Mouse (Mus musculus) midbrain, embryonic 16.5 days (tissue): ENCODE data around the gene Ccdc106. TPM values are rescaled to one million over a fixed set of nuclear protein-coding genes. Genes with fewer than 3 reads are reported as not detected.
"Not testable (repeated sequence)": the region's sequence is repeated elsewhere in the genome, so short reads cannot be mapped to it uniquely, and the experiment has no call there.

Experiments
- ATAC-seq: fragments of 200-750 bp; cut with Nextera tagmentation; 2 replicates; pipeline ENCODE4 v1.8.0; 2017; ENCODE audit warnings: moderate TSS enrichment
- H3K27ac ChIP-seq: fragments of 300-500 bp; sonication (generic); 2 replicates; pipeline ENCODE4 v1.5.1; 2014; ENCODE audit warnings: mild to moderate bottlenecking, low read length, mixed read lengths
- H3K27me3 ChIP-seq: fragments of 300-500 bp; sonication (generic); 2 replicates; pipeline ENCODE4 v1.6.1; 2014; ENCODE audit warnings: low read depth, low read length, mixed read lengths; ENCODE audit not compliant: control insufficient read depth, insufficient read depth
- H3K36me3 ChIP-seq: fragments of 300-500 bp; sonication (generic); 2 replicates; pipeline ENCODE4 v1.6.1; 2014; ENCODE audit warnings: mild to moderate bottlenecking, low read length, moderate library complexity, mixed read lengths; ENCODE audit not compliant: control insufficient read depth, insufficient read depth
- H3K4me1 ChIP-seq: fragments of 300-500 bp; sonication (generic); 2 replicates; pipeline ENCODE4 v1.6.1; 2014; ENCODE audit warnings: mild to moderate bottlenecking, low read length, mixed read lengths; ENCODE audit not compliant: control insufficient read depth, insufficient read depth
- H3K4me2 ChIP-seq: fragments of 300-500 bp; sonication (generic); 2 replicates; pipeline ENCODE4 v1.6.1; 2014; ENCODE audit warnings: mild to moderate bottlenecking, low read length, mixed read lengths
- H3K4me3 ChIP-seq: fragments of 300-500 bp; sonication (generic); 2 replicates; pipeline ENCODE4 v1.5.1; 2014; ENCODE audit warnings: low read depth, mild to moderate bottlenecking, low read length, moderate library complexity, mixed read lengths
- H3K9ac ChIP-seq: fragments of 300-500 bp; sonication (generic); 2 replicates; pipeline ENCODE4 v1.6.1; 2014; ENCODE audit warnings: low read depth, low read length, mixed read lengths
- H3K9me3 ChIP-seq: fragments of 300-500 bp; sonication (generic); replicated peaks from 2 replicates; pipeline ENCODE4 v1.6.1; 2014; ENCODE audit warnings: mild to moderate bottlenecking, low read length, mixed read lengths; ENCODE audit not compliant: control insufficient read depth, poor library complexity, severe bottlenecking
- WGBS: fragments of 180-500 bp; shearing (Covaris S2); extraction: QIAGEN DNeasy Blood & Tissue Kit; methylation state at CpG from one replicate; pipeline ENCODE4 v1.1.7; 2014; 5-methylcytosine and 5-hydroxymethylcytosine counted together
- polyA plus RNA-seq: library from polyadenylated mRNA; unstranded; fragments of >200 nt; fragmentation: Nextera tagmentation; extraction: Ambion mirVana; gene quantifications from 2 replicates; pipeline ENCODE4 v1.2.1, GENCODE M21; 2015

Ccdc106 gene
- polyA plus RNA-seq, 1 experiment from 2014 or later: 73.1 TPM

GRCm38 (mm10) chr7:5060944-5061773 lies 40.8 kb downstream of the Ccdc106 start:
- H3K9ac ChIP-seq: peak overlapping the region; percentile 84
- 0 out of 2 replicates have a peak, but pooled peaks cover under 1% of the 10 kb centered on the region for H3K36me3 ChIP-seq
- peak overlapping the region; percentile 99 for H3K27ac ChIP-seq
- peak overlapping the region; percentile 61 for H3K4me3 ChIP-seq
- no peaks in the 10 kb centered on the region for H3K9me3 ChIP-seq
- under 1% methylated on average over 60 of the region's 60 CpGs for WGBS
- peaks cover 52% of the 10 kb centered on the region for H3K4me1 ChIP-seq
- peak; percentile 91 for ATAC-seq
- peak overlapping the region; percentile 83 for H3K4me2 ChIP-seq
- no peaks in the 10 kb centered on the region; the same call in 1 of the 2 replicates for H3K27me3 ChIP-seq

DNA sequence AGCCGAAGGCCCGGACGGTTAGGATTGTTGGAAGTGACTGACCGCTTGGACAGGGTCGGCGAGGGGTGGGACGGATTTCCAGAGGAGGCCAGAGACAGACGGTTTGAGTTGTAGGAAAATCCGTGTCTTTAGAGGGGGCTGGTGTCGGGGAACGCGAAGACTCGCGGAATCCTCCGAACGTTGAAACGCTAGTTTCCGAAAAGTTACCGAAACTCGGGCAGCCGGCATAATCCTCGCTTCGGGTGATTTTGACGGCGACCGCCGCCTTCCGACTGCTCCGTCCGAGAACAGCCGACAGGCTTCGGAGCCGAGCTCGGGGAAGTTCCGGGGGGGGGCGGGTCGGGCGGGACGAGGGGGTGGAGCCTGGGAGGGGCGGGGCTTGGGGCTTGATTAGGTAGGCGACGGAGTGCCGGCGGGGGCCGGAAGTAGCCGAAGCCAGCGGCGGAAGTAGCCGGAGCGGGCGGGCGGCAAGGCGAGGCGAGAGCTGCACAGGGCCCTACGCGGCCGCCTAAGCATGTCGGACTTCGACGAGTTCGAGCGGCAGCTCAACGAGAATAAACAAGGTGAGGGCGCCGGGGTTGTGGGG lies 41.5 kb downstream of the Ccdc106 start, which contains the start of gene U2af2:
Gene U2af2, plus strand, starts transcription at position 370 of the 586 bp plus-strand sequence.
- ATAC-seq: peak; percentile 80
- Histone ChIP-seq H3K4me3 (peak within 1 kb of the TSS; percentile 61), H3K36me3 (peaks cover 6% of the 10 kb centered on the region; the same call in 1 of the 2 replicates), H3K9ac (peak within 1 kb of the TSS; percentile 84), H3K27ac (peak within 1 kb of the TSS; percentile 99), H3K4me1 (peaks cover 51% of the 10 kb centered on the region), H3K4me2 (peak within 1 kb of the TSS; percentile 83), H3K9me3 (no peaks in the 10 kb centered on the region), H3K27me3 (no peaks in the 10 kb centered on the region; the same call in 1 of the 2 replicates)
- WGBS: 0% methylated on average over 62 of the region's 65 CpGs

DNA sequence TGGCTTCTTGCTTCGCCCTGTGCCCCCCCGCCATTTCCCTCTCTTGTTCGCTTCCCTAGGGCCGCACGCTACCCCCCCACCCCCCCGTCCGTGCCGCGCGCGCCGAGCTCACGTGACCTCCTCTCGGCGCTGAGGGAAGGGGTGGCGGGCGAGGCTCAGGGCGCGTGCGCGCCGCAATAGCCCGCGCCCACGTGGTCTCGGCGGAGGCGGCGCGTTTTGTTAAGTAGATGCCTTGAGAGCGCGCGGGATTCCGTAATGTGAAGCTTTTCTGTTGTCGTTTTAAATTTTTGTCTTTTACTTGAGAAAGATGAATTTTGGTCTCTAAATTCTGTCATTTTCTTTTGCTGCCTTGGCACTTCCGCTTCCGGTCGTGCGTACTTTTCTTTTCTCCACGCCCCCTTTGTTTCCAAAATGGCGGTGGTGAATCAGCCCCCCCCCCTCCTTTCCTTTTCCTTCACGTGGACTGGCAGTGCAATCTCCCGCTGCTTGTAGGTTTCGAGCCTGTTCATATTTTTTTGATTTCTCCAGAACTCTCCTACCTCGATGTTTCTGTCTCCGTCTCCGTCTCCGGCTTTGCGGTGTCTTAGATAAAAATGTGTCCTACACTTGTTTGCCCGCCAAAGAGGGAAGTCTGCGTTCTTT lies 42.1 kb downstream of the Ccdc106 start:
- Histone ChIP-seq H3K4me2 (peak overlapping the region; percentile 83), H3K9ac (peak overlapping the region; percentile 84), H3K4me1 (peaks cover 49% of the 10 kb centered on the region), H3K27ac (peak overlapping the region; percentile 99), H3K9me3 (no peaks in the 10 kb centered on the region), H3K36me3 (peaks cover 6% of the 10 kb centered on the region; the same call in 1 of the 2 replicates), H3K4me3 (peak overlapping the region; percentile 61), H3K27me3 (no peaks in the 10 kb centered on the region; the same call in 1 of the 2 replicates)
- under 1% methylated on average over 51 of the region's 51 CpGs for WGBS
- ATAC-seq: peak; percentile 22

DNA sequence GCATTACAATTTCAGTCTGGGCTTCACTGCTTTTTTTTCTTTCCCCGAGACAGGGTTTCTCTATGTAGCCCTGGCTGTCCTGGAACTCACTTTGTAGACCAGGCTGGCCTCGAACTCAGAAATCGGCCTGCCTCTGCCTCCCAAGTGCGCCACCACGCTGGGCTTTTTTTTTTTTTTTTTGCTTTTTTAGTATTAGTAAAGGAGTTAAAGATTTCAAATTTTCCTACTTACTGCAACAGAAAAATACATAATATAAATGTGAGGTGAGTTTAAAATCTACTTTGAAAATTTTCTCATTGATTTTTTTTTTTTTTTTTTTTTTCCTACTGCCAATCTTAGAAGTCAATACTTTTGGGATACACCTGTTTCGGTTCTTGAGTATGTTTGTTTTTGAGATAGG lies 44.5 kb downstream of the Ccdc106 start:
- ATAC-seq: no peak
- WGBS: 96% methylated on average over 6 of the region's 6 CpGs
- Histone ChIP-seq H3K4me3 (no peak overlapping the region), H3K4me2 (no peak overlapping the region), H3K36me3 (peaks cover 23% of the 10 kb centered on the region), H3K9ac (no peak overlapping the region), H3K27ac (no peak overlapping the region), H3K4me1 (peaks cover 32% of the 10 kb centered on the region), H3K27me3 (no peaks in the 10 kb centered on the region), H3K9me3 (no peaks in the 10 kb centered on the region)

DNA sequence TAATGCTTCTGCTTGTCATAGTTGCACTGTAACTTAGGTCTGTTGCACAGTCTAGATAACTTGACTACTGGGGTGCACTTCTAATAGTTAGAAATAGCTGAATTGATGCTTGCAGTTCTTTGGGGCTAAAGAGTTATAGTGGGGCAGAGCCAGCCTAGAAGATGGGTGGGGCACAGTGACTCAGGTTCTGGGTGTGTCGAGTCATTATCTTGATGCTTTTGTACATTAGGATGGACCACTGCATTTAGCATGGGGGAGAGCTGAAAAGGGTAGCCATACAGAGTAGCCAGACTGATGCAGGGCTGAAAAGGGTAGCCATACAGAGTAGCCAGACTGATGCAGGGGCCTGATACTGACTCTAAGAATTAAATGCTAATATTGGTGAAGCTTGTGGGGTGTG lies 53.2 kb downstream of the Ccdc106 start:
- WGBS: 83% methylated on average over 1 of the region's 1 CpGs
- no peak overlapping the region for H3K27ac ChIP-seq
- no peak for ATAC-seq
- no peak overlapping the region for H3K4me3 ChIP-seq
- H3K36me3 ChIP-seq: peaks cover 53% of the 10 kb centered on the region
- no peaks in the 10 kb centered on the region for H3K9me3 ChIP-seq
- no peak overlapping the region for H3K4me2 ChIP-seq
- no peaks in the 10 kb centered on the region for H3K4me1 ChIP-seq
- no peak overlapping the region for H3K9ac ChIP-seq
- H3K27me3 ChIP-seq: no peaks in the 10 kb centered on the region

- ATAC-seq: no peak
- no peaks in the 10 kb centered on the region for H3K9me3 ChIP-seq
- H3K27me3 ChIP-seq: no peaks in the 10 kb centered on the region
- H3K36me3 ChIP-seq: peaks cover 46% of the 10 kb centered on the region
- 96% methylated on average over 5 of the region's 5 CpGs for WGBS
- H3K9ac ChIP-seq: no peak overlapping the region
- H3K4me2 ChIP-seq: no peak overlapping the region
- H3K4me1 ChIP-seq: no peaks in the 10 kb centered on the region
- H3K27ac ChIP-seq: no peak overlapping the region
- no peak overlapping the region for H3K4me3 ChIP-seq
These were observed 54.6 kb downstream of the Ccdc106 start for GRCm38 (mm10) chr7:5074984-5075383.

DNA sequence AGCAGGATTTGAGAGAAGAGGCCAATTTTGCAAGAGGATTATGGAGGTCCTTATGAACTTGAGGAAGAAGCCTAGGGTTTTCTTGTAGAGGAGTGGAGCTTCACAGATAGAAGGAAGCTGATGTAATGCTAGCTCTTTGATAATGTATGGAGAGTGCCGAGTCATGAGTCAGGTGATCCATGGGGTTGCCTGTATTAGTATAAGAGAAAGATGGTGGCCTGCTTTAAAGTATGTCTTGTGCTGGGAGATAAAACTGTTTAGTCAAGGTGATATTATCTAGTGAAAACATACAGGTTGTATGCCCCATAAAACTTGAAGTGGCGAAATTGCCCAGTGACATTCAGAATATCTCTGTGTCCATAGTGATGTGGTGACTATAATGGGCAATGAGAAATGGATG lies 56.6 kb downstream of the Ccdc106 start:
- ATAC-seq: no peak
- no peak overlapping the region for H3K27ac ChIP-seq
- H3K36me3 ChIP-seq: peaks cover 31% of the 10 kb centered on the region
- peaks cover 11% of the 10 kb centered on the region for H3K4me1 ChIP-seq
- H3K9me3 ChIP-seq: no peaks in the 10 kb centered on the region
- 91% methylated on average over 2 of the region's 2 CpGs for WGBS
- no peak overlapping the region for H3K9ac ChIP-seq
- H3K4me3 ChIP-seq: no peak overlapping the region
- no peak overlapping the region for H3K4me2 ChIP-seq
- H3K27me3 ChIP-seq: no peaks in the 10 kb centered on the region

DNA sequence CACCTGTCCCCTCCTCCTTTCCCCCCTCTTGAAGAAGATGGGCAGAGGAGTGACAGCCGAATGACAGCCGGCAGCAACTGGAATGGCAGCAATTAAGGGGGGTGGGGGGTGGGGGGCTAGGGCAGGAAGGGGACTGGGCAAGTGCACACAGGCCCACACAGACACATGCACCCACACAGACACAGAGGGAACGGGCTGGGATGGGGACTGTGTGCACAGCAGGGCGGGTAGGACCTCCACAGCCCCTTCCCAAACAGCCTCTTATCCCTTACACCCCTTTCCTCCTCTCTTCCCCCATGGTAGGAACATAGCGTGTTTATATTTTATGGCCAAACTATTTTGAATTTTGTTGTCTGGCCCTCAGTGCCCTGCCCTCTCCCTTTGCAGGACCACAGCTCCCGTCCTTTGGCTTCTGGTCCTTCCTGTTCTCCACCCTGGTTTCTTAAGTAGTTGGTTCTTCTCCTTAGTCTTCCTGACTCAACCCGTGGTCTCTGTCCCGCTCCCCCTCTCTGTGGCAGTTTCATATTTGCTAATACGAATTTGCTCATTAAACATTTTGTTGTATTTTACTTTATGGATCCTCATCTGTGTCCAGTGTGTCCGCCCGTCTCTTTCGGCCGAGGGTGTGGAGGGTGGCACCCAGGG lies 59.1 kb downstream of the Ccdc106 start:
- not testable (repeated sequence) for H3K9me3 ChIP-seq
- 46% methylated on average over 7 of the region's 13 CpGs for WGBS

More for the DNA sequence above, 59.1 kb downstream of the Ccdc106 start:
- ATAC-seq: peak; percentile 62
- Histone ChIP-seq H3K27ac (peak overlapping the region; percentile 89), H3K9ac (peak overlapping the region; percentile 96), H3K4me3 (peak overlapping the region; percentile 99), H3K4me1 (peaks cover 24% of the 10 kb centered on the region), H3K4me2 (peak overlapping the region; percentile 63), H3K36me3 (peaks cover 20% of the 10 kb centered on the region)
- H3K27me3 ChIP-seq: not testable (repeated sequence)
